Mouse (Mus musculus) adrenal gland, postnatal 36 days (tissue): Measurements from ENCODE around the gene Cdh23. TPM values are rescaled to one million over a fixed set of nuclear protein-coding genes. Genes with fewer than 3 reads are reported as not detected.

Experiments
- DNase-seq, 2 experiments: peaks; one replicate each; pipeline ENCODE4 v3.0.0; 2021; ENCODE audit warnings: mixed read lengths in 1 of 2
- total RNA-seq, 2 experiments: library from RNA; stranded (reverse); gene quantifications; 2 replicates each; pipeline ENCODE4 v1.2.3; 2021

The Cdh23 gene
- total RNA-seq, 2 experiments from 2014 or later: 0.79 to 2.0 TPM

GRCm38 (mm10) chr10:60256088-60256487 lies 440.2 kb downstream of the Cdh23 start:
- no peak for DNase-seq

Other genes with a start within 250 kb of the Cdh23 start
- gene Slc29a3, start 56.3 kb upstream of the Cdh23 start, total RNA-seq: 10 to 100 TPM; 28.8 to 38.7 TPM
- gene Unc5b, start 135.1 kb upstream of the Cdh23 start, total RNA-seq: 1 to 10 TPM; 5.9 to 8.3 TPM